Mouse (Mus musculus): ENCODE data around the gene Vmn2r50. TPM values are rescaled to one million over a fixed set of nuclear protein-coding genes. Genes with fewer than 3 reads are reported as not detected.

Vmn2r50 gene
- under 1 TPM in 1 of 2 experiments, not detected in 1; 0.23 TPM for polyA plus RNA-seq (2017; shearing (Covaris generic))

GRCm38 (mm10) chr7:10053196-10053595 lies at the start of gene Vmn2r50:
Vmn2r50 (minus strand) TSS chr7:10053296.

GRCm38 (mm10) chr7:9992157-9992556 lies 60.9 kb downstream of the Vmn2r50 start, which contains the start of gene Vmn2r49:
Vmn2r49 (minus strand) TSS chr7:9992257.

Other genes starting within 250 kb of the Vmn2r50 start
- not detected for gene Vmn2r47, start 212.0 kb downstream of the Vmn2r50 start, polyA plus RNA-seq (2017; shearing (Covaris generic))
- gene Vmn2r48, start 99.7 kb downstream of the Vmn2r50 start, polyA plus RNA-seq (2017; shearing (Covaris generic)), result under 1 TPM in 1 of 2 experiments, not detected in 1; 0.55 TPM
- gene Vmn2r49, start 61.0 kb downstream of the Vmn2r50 start, polyA plus RNA-seq (2017; shearing (Covaris generic)), result under 1 TPM; 0.29 to 0.54 TPM
- under 1 TPM in 1 of 2 experiments, not detected in 1; 0.50 TPM for gene Vmn2r51, start 52.4 kb upstream of the Vmn2r50 start, polyA plus RNA-seq (2017; shearing (Covaris generic))
- 1 to 10 TPM in 1 of 2 experiments, under 1 TPM in 1; 0.22 to 1.3 TPM for gene Vmn2r52, start 123.3 kb upstream of the Vmn2r50 start, polyA plus RNA-seq (2017; shearing (Covaris generic))
- gene Vmn1r66, start 224.7 kb upstream of the Vmn2r50 start, polyA plus RNA-seq (2017; shearing (Covaris generic)), result under 1 TPM in 1 of 2 experiments, not detected in 1; 0.10 TPM